8 mouse cellular contexts compared by ENCODE assay signal in the genomic region with DNA sequence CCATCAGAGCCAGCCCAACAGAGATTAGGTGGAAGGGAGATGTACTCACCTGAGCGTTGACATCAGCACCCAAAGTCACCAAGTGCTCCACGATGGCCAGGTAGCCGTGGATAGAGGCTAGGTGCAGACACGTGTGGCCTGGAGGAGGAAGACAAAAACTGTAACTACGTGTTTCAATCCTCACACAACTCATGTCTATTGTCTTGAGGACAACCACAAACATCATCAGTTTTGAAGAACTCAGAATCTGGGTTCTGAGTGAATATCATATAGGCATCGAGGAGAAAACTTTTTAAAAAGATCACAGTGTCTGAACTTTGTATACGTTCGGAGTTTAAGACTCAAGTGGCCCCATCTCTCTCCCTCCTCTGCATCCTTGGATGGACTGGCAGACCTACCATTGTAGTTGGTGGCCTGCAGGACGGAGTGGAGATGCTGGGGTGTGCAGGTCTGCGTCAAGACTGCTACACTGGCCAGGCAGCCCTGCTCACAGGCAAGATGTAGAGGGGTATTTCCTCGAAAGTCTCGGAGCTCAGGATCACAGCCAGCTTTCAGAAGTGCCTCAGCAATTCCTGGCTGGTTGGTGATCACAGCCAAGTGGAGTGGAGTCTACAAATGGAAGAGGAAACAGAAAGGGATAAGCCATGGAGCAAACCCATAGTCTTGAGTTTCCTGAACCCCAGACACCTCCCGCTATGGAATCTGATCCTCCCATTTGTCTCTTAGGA. TPM values are rescaled to one million over a fixed set of nuclear protein-coding genes. Genes with fewer than 3 reads are reported as not detected.
DNase-seq lines count a peak whose midpoint lies in the region; ATAC-seq and TF ChIP-seq lines count a peak whose summit lies in the region.

No protein-coding gene starts in this region.

- peak; percentile 53 for DNase-seq in kidney, adult 18-20 months
- DNase-seq in kidney, adult 8-10 months, result no peak
- DNase-seq in NIH3T3 (ENCODE audit: low read depth), result peak; percentile 71
- DNase-seq in liver, postnatal 0 days, result no peak
- no peak for DNase-seq in spleen, postnatal 14 days (ENCODE audit: low spot score in 2 of 2)

- H3K36me3 ChIP-seq in forebrain, embryonic 13.5 days (ENCODE audit: poor library complexity, severe bottlenecking), result peaks cover 29% of the 10 kb centered on the region
- peaks cover 25% of the 10 kb centered on the region for H3K36me3 ChIP-seq in hindbrain, embryonic 12.5 days
- H3K36me3 ChIP-seq in liver, postnatal 0 days (replicated peaks; ENCODE audit: insufficient read depth, low read length), result peaks cover 43% of the 10 kb centered on the region
- peaks cover 39% of the 10 kb centered on the region for H3K36me3 ChIP-seq in small intestine, adult 2 months (ENCODE audit: control insufficient read depth, insufficient read depth, low read length)

- TF ChIP-seq EP300 in liver, postnatal 0 days (IDR thresholded peaks at IDR 0.05; ENCODE audit: low read depth), result no peak

- TF ChIP-seq POLR2A in small intestine, adult 2 months (IDR thresholded peaks at IDR 0.05; ENCODE audit: low read depth, low read length), result no peak

- H3K27ac ChIP-seq in forebrain, embryonic 13.5 days, result peak overlapping the region; percentile 99; the same call in 1 of the 2 replicates
- 0 out of 2 replicates have a peak overlapping the region, but pooled peaks have one; percentile 98 for H3K27ac ChIP-seq in hindbrain, embryonic 12.5 days
- peak overlapping the region; percentile 96 for H3K27ac ChIP-seq in liver, postnatal 0 days (ENCODE audit: low read depth)
- peak overlapping the region; percentile 99 for H3K27ac ChIP-seq in small intestine, adult 2 months (ENCODE audit: insufficient read depth, low read depth, low read length)

- H3K27me3 ChIP-seq in forebrain, embryonic 13.5 days, result no peaks in the 10 kb centered on the region
- no peaks in the 10 kb centered on the region for H3K27me3 ChIP-seq in hindbrain, embryonic 12.5 days
- H3K27me3 ChIP-seq in liver, postnatal 0 days (ENCODE audit: insufficient read depth, low read length), result peaks cover 2% of the 10 kb centered on the region; the same call in 1 of the 2 replicates
- no peaks in the 10 kb centered on the region for H3K27me3 ChIP-seq in small intestine, adult 2 months (ENCODE audit: control insufficient read depth, insufficient read depth, low read length)

- peak overlapping the region; percentile 76 for H3K4me3 ChIP-seq in forebrain, embryonic 13.5 days
- peak overlapping the region; percentile 86 for H3K4me3 ChIP-seq in hindbrain, embryonic 12.5 days
- H3K4me3 ChIP-seq in liver, postnatal 0 days (ENCODE audit: low read depth, low read length), result peak overlapping the region; percentile 99
- H3K4me3 ChIP-seq in small intestine, adult 2 months (ENCODE audit: low read depth, low read length), result peak overlapping the region; percentile 92

- no peak for ATAC-seq in forebrain, embryonic 13.5 days
- no peak for ATAC-seq in hindbrain, embryonic 12.5 days (ENCODE audit: low FRiP score)
- no peak for ATAC-seq in liver, postnatal 0 days

- WGBS in forebrain, embryonic 13.5 days, result 88% methylated on average over 13 of the region's 13 CpGs
- 84% methylated on average over 13 of the region's 13 CpGs for WGBS in hindbrain, embryonic 12.5 days
- whole genome bisulfite sequencing in liver, postnatal 0 days (ENCODE audit: insufficient replicate concordance), result 82% methylated on average over 13 of the region's 13 CpGs
- 39% methylated on average over 13 of the region's 13 CpGs for WGBS in small intestine, adult 2 months

- H3K4me2 ChIP-seq in forebrain, embryonic 13.5 days, result peak overlapping the region; percentile 81
- peak overlapping the region; percentile 88 for H3K4me2 ChIP-seq in hindbrain, embryonic 12.5 days (replicated peaks)
- peak overlapping the region; percentile 95 for H3K4me2 ChIP-seq in liver, postnatal 0 days (ENCODE audit: low read depth, low read length)

- H3K4me1 ChIP-seq in forebrain, embryonic 13.5 days, result peaks cover 24% of the 10 kb centered on the region
- peaks cover 21% of the 10 kb centered on the region for H3K4me1 ChIP-seq in hindbrain, embryonic 12.5 days
- H3K4me1 ChIP-seq in liver, postnatal 0 days (ENCODE audit: insufficient read depth), result peaks cover 35% of the 10 kb centered on the region
- H3K4me1 ChIP-seq in small intestine, adult 2 months (ENCODE audit: control insufficient read depth, insufficient read depth, insufficient read length, low read length), result peaks cover 26% of the 10 kb centered on the region

- no peak for TF ChIP-seq CTCF in liver, postnatal 0 days (IDR thresholded peaks at IDR 0.05; ENCODE audit: low read depth)
- TF ChIP-seq CTCF in small intestine, adult 2 months (IDR thresholded peaks at IDR 0.05; ENCODE audit: extremely low read depth, insufficient read length, insufficient replicate concordance, low read depth, low read length), result no peak

- peak overlapping the region; percentile 87 for H3K9ac ChIP-seq in forebrain, embryonic 13.5 days
- H3K9ac ChIP-seq in hindbrain, embryonic 12.5 days, result peak overlapping the region; percentile 96
- H3K9ac ChIP-seq in liver, postnatal 0 days (replicated peaks), result peak overlapping the region; percentile 81

- no peaks in the 10 kb centered on the region for H3K9me3 ChIP-seq in forebrain, embryonic 13.5 days (replicated peaks)
- no peaks in the 10 kb centered on the region for H3K9me3 ChIP-seq in hindbrain, embryonic 12.5 days (replicated peaks)
- no peaks in the 10 kb centered on the region for H3K9me3 ChIP-seq in liver, postnatal 0 days (ENCODE audit: low read length)

RNA-seq across cellular contexts. Expression of gene Nfkbia, which starts 1.6 kb away (rescaled TPM):
- polyA plus RNA-seq in forebrain, embryonic 13.5 days (2015; fragmentation: Nextera tagmentation; extraction: Ambion mirVana), result 46.4 and 47.0 TPM in 2 replicates
- polyA plus RNA-seq in hindbrain, embryonic 12.5 days (2016; fragmentation: Nextera tagmentation; extraction: Ambion mirVana), result 42.8 and 49.1 TPM in 2 replicates
- 27.9 and 38.5 TPM in 2 replicates for polyA plus RNA-seq in liver, postnatal 0 days (2015; fragmentation: Nextera tagmentation; extraction: Ambion mirVana)
- polyA plus RNA-seq in small intestine, adult 2 months (2012; rRNA removed), result 171 and 272 TPM in 2 replicates

Comparison
In these comparisons a context has a peak if more than half of its experiments do, and no peak if none do; other contexts are left out.
1. DNase-seq: peak in kidney, adult 18-20 months (single experiment) and NIH3T3 (single experiment); none in kidney, adult 8-10 months (0 of 2), liver, postnatal 0 days (single experiment) and spleen, postnatal 14 days (0 of 2).
2. Peak in every context shown above with its lines, with median percentiles within 50 percentile points of each other: H3K27ac ChIP-seq, H3K4me2 ChIP-seq, H3K4me3 ChIP-seq and H3K9ac ChIP-seq.